Mouse (Mus musculus): Measurements from ENCODE around the gene Kcnt2. TPM values are rescaled to one million over a fixed set of nuclear protein-coding genes. Genes with fewer than 3 reads are reported as not detected.

Gene Kcnt2
- total and polyA plus RNA-seq, 3 experiments, result 0.05 TPM; not detected in 2

DNA sequence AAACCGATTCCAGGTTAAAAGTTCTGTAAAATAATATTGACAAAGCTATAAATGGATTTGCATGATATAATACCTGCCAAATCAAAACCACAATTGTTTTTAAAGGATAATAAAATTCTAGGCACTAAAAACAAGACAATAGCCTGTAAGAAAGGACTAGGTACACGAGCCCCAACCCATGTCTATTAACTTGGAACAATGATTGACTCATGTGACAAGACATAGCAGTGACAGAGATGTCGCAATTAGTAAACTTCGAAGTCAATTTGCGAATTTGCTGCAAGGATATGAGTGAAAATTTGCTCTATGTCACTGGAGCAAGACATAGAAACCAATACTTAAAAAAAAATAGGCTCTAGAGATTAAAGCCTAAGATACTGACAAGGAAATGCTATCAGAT lies 198.4 kb downstream of the Kcnt2 start:
- no peak for DNase-seq (ENCODE audit: low spot score)
- H3K4me3 ChIP-seq (ENCODE audit: low read depth, low read length), result no peak overlapping the region

DNA sequence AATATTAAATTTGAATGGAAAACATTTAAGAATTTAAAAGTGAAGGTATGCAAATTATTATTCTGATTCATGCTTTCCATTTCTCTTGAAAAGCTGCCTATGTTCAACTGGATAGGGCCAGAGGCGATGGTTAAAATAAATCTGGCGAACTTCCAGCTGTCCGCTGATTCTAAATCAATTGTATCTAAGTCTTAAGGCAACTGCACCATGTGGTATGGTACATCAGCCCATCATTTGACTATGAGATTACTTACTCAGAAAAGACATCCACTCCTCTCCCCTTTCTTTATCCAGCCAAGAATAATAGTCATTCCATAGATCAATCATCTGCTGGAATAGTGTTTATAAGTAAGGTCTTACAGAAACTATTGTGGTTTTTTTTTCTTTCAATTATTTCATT lies 205.5 kb downstream of the Kcnt2 start:
- no peak for ATAC-seq (ENCODE audit: extremely low read depth, insufficient number of reproducible peaks, low FRiP score, poor library complexity, severe bottlenecking)
- Histone ChIP-seq H3K4me3 (ENCODE audit: low read depth, low read length) (no peak overlapping the region), H3K27me3 (ENCODE audit: insufficient read depth, low read length) (no peaks in the 10 kb centered on the region), H3K4me1 (ENCODE audit: insufficient read depth, low read depth, low read length) (no peaks in the 10 kb centered on the region), H3K36me3 (replicated peaks) (no peaks in the 10 kb centered on the region), H3K9me3 (replicated peaks) (no peaks in the 10 kb centered on the region)
- DNase-seq (ENCODE audit: low spot score), result no peak
- TF ChIP-seq GATA1 (IDR thresholded peaks at IDR 0.05; ENCODE audit: borderline replicate concordance, low read length) (no peak), POLR2AphosphoS5 (IDR thresholded peaks at IDR 0.05; ENCODE audit: insufficient replicate concordance, low read depth, low read length) (no peak), GATA2 (IDR thresholded peaks at IDR 0.05; ENCODE audit: borderline replicate concordance, low read depth, low read length) (no peak)

More for the DNA sequence above, 198.4 kb downstream of the Kcnt2 start:
- Histone ChIP-seq H3K36me3 (replicated peaks) (no peaks in the 10 kb centered on the region), H3K4me1 (ENCODE audit: insufficient read depth, low read depth, low read length) (no peaks in the 10 kb centered on the region), H3K27me3 (ENCODE audit: insufficient read depth, low read length) (no peaks in the 10 kb centered on the region), H3K9me3 (replicated peaks) (peaks cover 4% of the 10 kb centered on the region)
- ATAC-seq (ENCODE audit: extremely low read depth, insufficient number of reproducible peaks, low FRiP score, poor library complexity, severe bottlenecking), result no peak
- TF ChIP-seq POLR2AphosphoS5 (IDR thresholded peaks at IDR 0.05; ENCODE audit: insufficient replicate concordance, low read depth, low read length) (no peak), GATA1 (IDR thresholded peaks at IDR 0.05; ENCODE audit: borderline replicate concordance, low read length) (no peak), GATA2 (IDR thresholded peaks at IDR 0.05; ENCODE audit: borderline replicate concordance, low read depth, low read length) (no peak), CTCF (IDR thresholded peaks at IDR 0.05; ENCODE audit: low read depth, low read length) (no peak)

DNA sequence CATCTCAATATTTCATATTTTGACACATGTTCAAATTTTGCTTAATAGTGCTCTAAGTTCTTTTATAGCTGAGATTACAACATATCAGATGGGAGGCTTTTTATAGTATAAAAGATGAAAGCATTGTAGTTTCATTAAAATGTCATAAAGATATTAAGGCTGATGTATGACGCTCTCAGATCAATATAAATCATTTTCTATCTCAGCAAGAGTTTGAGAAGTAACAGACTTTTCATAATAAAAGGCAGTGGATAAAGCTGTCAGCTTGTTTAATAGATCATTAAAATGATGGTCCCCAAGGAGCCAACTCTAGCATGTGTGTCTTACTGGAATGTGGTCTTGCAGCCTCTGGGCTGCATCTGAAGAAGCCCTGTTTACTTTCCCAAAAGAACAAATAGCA lies 206.0 kb downstream of the Kcnt2 start:
- no peaks in the 10 kb centered on the region for H3K4me1 ChIP-seq (ENCODE audit: insufficient read depth, low read depth, low read length)
- TF ChIP-seq GATA1 (IDR thresholded peaks at IDR 0.05; ENCODE audit: borderline replicate concordance, low read length) (no peak), POLR2AphosphoS5 (IDR thresholded peaks at IDR 0.05; ENCODE audit: insufficient replicate concordance, low read depth, low read length) (no peak), GATA2 (IDR thresholded peaks at IDR 0.05; ENCODE audit: borderline replicate concordance, low read depth, low read length) (no peak), CTCF (IDR thresholded peaks at IDR 0.05; ENCODE audit: low read depth, low read length) (no peak), TAL1 (conservative IDR thresholded peaks at IDR 0.05; ENCODE audit: low read depth, low read length) (no peak)
- no peaks in the 10 kb centered on the region for H3K36me3 ChIP-seq (replicated peaks)
- H3K4me3 ChIP-seq (ENCODE audit: low read depth, low read length), result no peak overlapping the region
- ATAC-seq (ENCODE audit: extremely low read depth, insufficient number of reproducible peaks, low FRiP score, poor library complexity, severe bottlenecking), result no peak
- H3K27me3 ChIP-seq (ENCODE audit: insufficient read depth, low read length), result no peaks in the 10 kb centered on the region
- H3K9me3 ChIP-seq (replicated peaks), result no peaks in the 10 kb centered on the region
- DNase-seq (ENCODE audit: low spot score), result no peak

DNA sequence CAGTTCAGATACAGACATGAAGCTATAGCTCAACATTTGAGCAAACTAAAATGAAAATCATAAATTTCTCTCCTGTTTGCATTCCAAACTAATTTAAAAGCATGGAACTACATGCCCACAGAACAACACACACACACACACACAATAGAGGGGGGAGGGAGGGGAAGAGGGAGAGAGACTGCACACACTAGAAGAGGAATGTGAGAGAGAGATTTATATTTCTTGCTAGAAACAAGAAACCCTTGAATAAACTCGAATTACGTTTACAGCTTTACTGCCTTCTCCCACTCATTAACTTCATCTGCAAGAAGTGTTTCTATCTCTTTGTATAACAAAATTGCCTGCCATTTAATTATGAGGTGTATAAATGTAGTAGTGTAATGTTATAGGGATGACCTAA lies 209.9 kb downstream of the Kcnt2 start:
- DNase-seq (ENCODE audit: low spot score), result no peak
- no peaks in the 10 kb centered on the region for H3K27me3 ChIP-seq (ENCODE audit: insufficient read depth, low read length)
- H3K4me1 ChIP-seq (ENCODE audit: insufficient read depth, low read depth, low read length), result no peaks in the 10 kb centered on the region
- H3K9me3 ChIP-seq (replicated peaks), result no peaks in the 10 kb centered on the region
- no peak for TF ChIP-seq GATA2 (IDR thresholded peaks at IDR 0.05; ENCODE audit: borderline replicate concordance, low read depth, low read length)
- no peak for TF ChIP-seq CTCF (IDR thresholded peaks at IDR 0.05; ENCODE audit: low read depth, low read length)
- TF ChIP-seq POLR2AphosphoS5 (IDR thresholded peaks at IDR 0.05; ENCODE audit: insufficient replicate concordance, low read depth, low read length), result no peak
- no peak for TF ChIP-seq GATA1 (IDR thresholded peaks at IDR 0.05; ENCODE audit: borderline replicate concordance, low read length)
- no peak for TF ChIP-seq TAL1 (conservative IDR thresholded peaks at IDR 0.05; ENCODE audit: low read depth, low read length)
- no peaks in the 10 kb centered on the region for H3K36me3 ChIP-seq (replicated peaks)
- no peak overlapping the region for H3K4me3 ChIP-seq (ENCODE audit: low read depth, low read length)
- no peak for ATAC-seq (ENCODE audit: extremely low read depth, insufficient number of reproducible peaks, low FRiP score, poor library complexity, severe bottlenecking)

DNA sequence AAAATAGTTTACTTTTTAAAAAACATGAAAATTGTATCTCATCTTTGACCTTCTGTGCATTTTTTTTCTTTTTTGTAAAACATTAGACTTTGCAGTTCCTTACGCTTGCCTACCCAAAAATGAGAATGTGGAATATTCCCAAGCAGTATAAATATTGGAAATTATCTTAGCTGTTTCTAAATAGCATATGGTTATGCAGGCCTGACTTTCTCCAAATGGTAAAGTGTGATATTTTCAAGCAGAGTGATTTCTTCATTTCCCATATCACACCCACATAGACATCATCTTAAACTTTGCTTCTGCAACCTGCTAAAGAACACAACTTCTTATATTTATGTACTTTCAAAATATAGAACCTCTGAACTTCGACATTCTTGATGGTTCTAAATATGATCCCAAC lies 210.9 kb downstream of the Kcnt2 start:
- no peak for ATAC-seq (ENCODE audit: extremely low read depth, insufficient number of reproducible peaks, low FRiP score, poor library complexity, severe bottlenecking)

DNA sequence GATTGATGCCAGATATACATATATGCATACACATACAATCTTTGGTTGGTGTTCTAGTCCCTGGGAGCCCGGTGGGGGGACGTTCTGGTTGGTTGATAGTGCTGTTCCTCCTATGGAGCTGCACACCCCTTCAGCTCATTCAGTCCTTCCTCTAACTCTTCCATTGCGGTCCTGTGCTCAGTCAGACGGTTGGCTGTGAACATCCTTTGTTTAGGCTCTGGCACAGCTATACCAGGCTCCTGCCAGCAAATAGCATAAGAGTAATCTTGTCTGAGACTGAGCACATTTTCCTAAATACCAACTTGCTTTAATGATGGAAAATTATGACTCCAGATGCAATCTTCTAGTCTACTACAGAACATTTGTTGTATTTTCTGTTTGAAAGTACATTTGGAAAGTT lies 222.4 kb downstream of the Kcnt2 start:
- DNase-seq (ENCODE audit: low spot score), result no peak
- H3K4me3 ChIP-seq (ENCODE audit: low read depth, low read length), result no peak overlapping the region
- no peaks in the 10 kb centered on the region for H3K4me1 ChIP-seq (ENCODE audit: insufficient read depth, low read depth, low read length)
- H3K9me3 ChIP-seq (replicated peaks), result peaks cover 4% of the 10 kb centered on the region
- H3K27me3 ChIP-seq (ENCODE audit: insufficient read depth, low read length), result no peaks in the 10 kb centered on the region
- TF ChIP-seq TAL1 (conservative IDR thresholded peaks at IDR 0.05; ENCODE audit: low read depth, low read length) (no peak), POLR2AphosphoS5 (IDR thresholded peaks at IDR 0.05; ENCODE audit: insufficient replicate concordance, low read depth, low read length) (no peak), GATA2 (IDR thresholded peaks at IDR 0.05; ENCODE audit: borderline replicate concordance, low read depth, low read length) (no peak), CTCF (IDR thresholded peaks at IDR 0.05; ENCODE audit: low read depth, low read length) (no peak), GATA1 (IDR thresholded peaks at IDR 0.05; ENCODE audit: borderline replicate concordance, low read length) (no peak)
- H3K36me3 ChIP-seq (replicated peaks), result no peaks in the 10 kb centered on the region
- no peak for ATAC-seq (ENCODE audit: extremely low read depth, insufficient number of reproducible peaks, low FRiP score, poor library complexity, severe bottlenecking)

More for the DNA sequence above, 210.9 kb downstream of the Kcnt2 start:
- no peak for DNase-seq (ENCODE audit: low spot score)
- Histone ChIP-seq H3K4me3 (ENCODE audit: low read depth, low read length) (no peak overlapping the region), H3K9me3 (replicated peaks) (no peaks in the 10 kb centered on the region), H3K4me1 (ENCODE audit: insufficient read depth, low read depth, low read length) (no peaks in the 10 kb centered on the region), H3K27me3 (ENCODE audit: insufficient read depth, low read length) (no peaks in the 10 kb centered on the region), H3K36me3 (replicated peaks) (no peaks in the 10 kb centered on the region)
- TF ChIP-seq CTCF (IDR thresholded peaks at IDR 0.05; ENCODE audit: low read depth, low read length) (no peak), GATA1 (IDR thresholded peaks at IDR 0.05; ENCODE audit: borderline replicate concordance, low read length) (no peak), TAL1 (conservative IDR thresholded peaks at IDR 0.05; ENCODE audit: low read depth, low read length) (no peak)

DNA sequence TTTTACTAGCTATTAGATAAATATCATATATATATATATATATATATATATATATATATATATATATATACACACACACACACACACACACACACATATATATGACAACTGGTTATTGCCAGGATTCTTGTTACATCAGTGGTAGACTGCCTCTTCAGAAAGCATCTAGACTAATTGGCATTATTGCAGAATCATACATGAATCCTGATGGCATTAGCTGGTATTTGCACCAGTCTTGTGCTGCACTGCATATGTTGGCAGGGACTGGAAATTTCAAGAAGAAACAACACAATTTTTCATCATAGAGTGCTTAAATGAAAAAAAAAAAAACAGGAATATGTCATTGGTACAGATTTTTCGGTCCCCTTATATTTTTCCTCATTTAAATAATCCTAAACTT lies 223.6 kb downstream of the Kcnt2 start:
- no peaks in the 10 kb centered on the region for H3K27me3 ChIP-seq (ENCODE audit: insufficient read depth, low read length)
- no peaks in the 10 kb centered on the region for H3K36me3 ChIP-seq (replicated peaks)
- no peak for ATAC-seq (ENCODE audit: extremely low read depth, insufficient number of reproducible peaks, low FRiP score, poor library complexity, severe bottlenecking)
- H3K4me1 ChIP-seq (ENCODE audit: insufficient read depth, low read depth, low read length), result no peaks in the 10 kb centered on the region
- no peak overlapping the region for H3K4me3 ChIP-seq (ENCODE audit: low read depth, low read length)
- DNase-seq (ENCODE audit: low spot score), result no peak
- TF ChIP-seq GATA2 (IDR thresholded peaks at IDR 0.05; ENCODE audit: borderline replicate concordance, low read depth, low read length) (no peak), CTCF (IDR thresholded peaks at IDR 0.05; ENCODE audit: low read depth, low read length) (no peak), POLR2AphosphoS5 (IDR thresholded peaks at IDR 0.05; ENCODE audit: insufficient replicate concordance, low read depth, low read length) (no peak), TAL1 (conservative IDR thresholded peaks at IDR 0.05; ENCODE audit: low read depth, low read length) (no peak), GATA1 (IDR thresholded peaks at IDR 0.05; ENCODE audit: borderline replicate concordance, low read length) (no peak)
- peaks cover 4% of the 10 kb centered on the region for H3K9me3 ChIP-seq (replicated peaks)
